Mouse (Mus musculus): ENCODE results near the gene Klk1b1.

GRCm38 (mm10) chr7:43944727-43945264, 21.8 kb upstream of the Klk1b1 start:
- TF ChIP-seq TAL1 (IDR thresholded peaks at IDR 0.05; ENCODE audit: low read length) (no peak), GATA1 (IDR thresholded peaks at IDR 0.05; ENCODE audit: low read length) (no peak)

Measured in erythroblast, embryonic 14.5 days (primary cell).